Mouse (Mus musculus): ENCODE data around the gene Noxa1. TPM values are rescaled to one million over a fixed set of nuclear protein-coding genes. Genes with fewer than 3 reads are reported as not detected.
A peak's percentile ranks its signal among the peaks of the same experiment; 100 is the strongest.

The Noxa1 gene
- polyA plus RNA-seq (2015; fragmentation: Nextera tagmentation; extraction: Ambion mirVana): 0.52 TPM in 1 of 2 replicates, not detected in the other

- Histone ChIP-seq H3K9ac (replicated peaks) (no peak within 1 kb of the TSS), H3K27me3 (replicated peaks) (peaks cover 7% of the 10 kb centered on the region), H3K4me1 (no peaks in the 10 kb centered on the region), H3K9me3 (replicated peaks) (no peaks in the 10 kb centered on the region), H3K4me3 (replicated peaks) (no peak within 1 kb of the TSS), H3K27ac (replicated peaks) (no peak within 1 kb of the TSS), H3K4me2 (0 out of 2 replicates have a peak within 1 kb of the TSS, but pooled peaks have one; percentile 3), H3K36me3 (no peaks in the 10 kb centered on the region)
- 51% methylated on average over 28 of the region's 28 CpGs for WGBS
- no peak for ATAC-seq (ENCODE audit: low FRiP score)
Measured at GRCm38 (mm10) chr2:25095109-25095850, at the start of gene Noxa1. TSS of gene Noxa1 (minus strand) at chr2:25095149.

GRCm38 (mm10) chr2:25141921-25142320, 47.0 kb upstream of the Noxa1 start:
- Histone ChIP-seq H3K4me2 (no peak overlapping the region), H3K9me3 (replicated peaks) (no peaks in the 10 kb centered on the region), H3K4me3 (replicated peaks) (no peak overlapping the region), H3K36me3 (no peaks in the 10 kb centered on the region), H3K27me3 (replicated peaks) (no peaks in the 10 kb centered on the region), H3K27ac (replicated peaks) (no peak overlapping the region), H3K4me1 (no peaks in the 10 kb centered on the region), H3K9ac (replicated peaks) (no peak overlapping the region)
- ATAC-seq (ENCODE audit: low FRiP score): no peak
- 85% methylated on average over 5 of the region's 5 CpGs for WGBS

DNA sequence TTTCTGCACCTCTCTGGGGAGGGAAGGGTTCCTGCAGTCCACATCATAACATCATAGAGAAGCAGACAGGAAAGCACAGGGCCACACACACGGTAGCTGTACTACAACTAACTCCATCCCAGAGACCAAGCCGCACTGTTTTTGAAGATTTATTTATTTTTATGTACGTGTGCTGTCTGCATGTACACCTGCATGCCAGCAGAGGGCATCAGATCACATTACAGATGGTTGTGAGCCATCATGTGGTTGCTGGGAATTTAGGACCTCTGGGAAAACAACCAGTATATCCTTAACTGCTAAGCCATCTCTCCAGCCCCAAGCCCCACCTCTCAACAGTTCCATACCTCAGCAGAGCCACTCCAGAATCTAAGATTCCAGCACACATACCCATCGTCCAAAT, 46.2 kb upstream of the Noxa1 start:
- 75% methylated on average over 4 of the region's 4 CpGs for WGBS
- H3K9ac ChIP-seq (replicated peaks): no peak overlapping the region
- no peak overlapping the region for H3K4me2 ChIP-seq
- no peaks in the 10 kb centered on the region for H3K27me3 ChIP-seq (replicated peaks)
- H3K27ac ChIP-seq (replicated peaks): no peak overlapping the region
- H3K36me3 ChIP-seq: no peaks in the 10 kb centered on the region
- no peak for ATAC-seq (ENCODE audit: low FRiP score)
- no peaks in the 10 kb centered on the region for H3K4me1 ChIP-seq
- no peaks in the 10 kb centered on the region for H3K9me3 ChIP-seq (replicated peaks)
- no peak overlapping the region for H3K4me3 ChIP-seq (replicated peaks)

DNA sequence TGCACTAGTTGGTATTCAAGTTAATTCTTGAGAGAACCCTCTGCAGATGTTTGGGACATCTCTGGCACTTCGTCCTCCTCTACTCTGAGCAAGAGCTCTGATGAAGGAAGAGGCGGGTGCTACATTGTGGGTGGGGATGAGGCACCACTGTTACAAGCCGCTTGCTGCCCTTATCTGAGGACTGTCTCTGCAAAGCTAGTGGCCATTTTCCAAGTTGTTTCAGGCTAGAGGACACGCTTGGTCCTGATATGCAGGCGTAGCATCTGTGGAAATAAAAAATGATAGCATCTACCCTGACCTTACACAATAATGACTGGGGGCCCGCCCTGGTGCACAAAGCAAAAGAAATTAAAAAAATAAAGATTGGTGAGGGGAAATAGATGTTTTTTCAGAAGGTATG, 42.9 kb upstream of the Noxa1 start:
- Histone ChIP-seq H3K9ac (replicated peaks) (no peak overlapping the region), H3K4me1 (no peaks in the 10 kb centered on the region), H3K4me3 (replicated peaks) (no peak overlapping the region), H3K27ac (replicated peaks) (no peak overlapping the region), H3K27me3 (replicated peaks) (no peaks in the 10 kb centered on the region), H3K9me3 (replicated peaks) (no peaks in the 10 kb centered on the region), H3K36me3 (no peaks in the 10 kb centered on the region), H3K4me2 (no peak overlapping the region)
- 83% methylated on average over 6 of the region's 6 CpGs for WGBS
- no peak for ATAC-seq (ENCODE audit: low FRiP score)

DNA sequence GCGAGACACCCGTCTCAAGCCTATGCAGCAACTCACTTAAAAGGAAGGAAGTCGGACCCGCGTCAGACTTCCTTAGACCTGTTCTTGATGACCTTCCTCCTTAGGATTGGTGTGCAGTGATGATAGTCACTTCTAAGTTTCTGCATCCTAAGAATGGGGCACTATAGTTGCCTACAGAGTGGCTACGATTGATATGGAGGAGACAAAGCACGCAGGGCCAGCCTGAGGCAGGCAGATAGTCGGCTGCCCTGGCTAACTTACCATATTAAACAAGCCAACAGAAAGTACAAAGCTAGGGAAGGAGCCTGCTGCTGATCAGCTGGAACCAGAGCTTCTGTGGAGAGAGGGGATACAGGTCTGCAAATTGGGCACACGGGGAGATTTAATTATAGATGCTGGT, 36.7 kb upstream of the Noxa1 start:
- H3K4me2 ChIP-seq: no peak overlapping the region
- peaks cover 20% of the 10 kb centered on the region for H3K4me1 ChIP-seq
- H3K27me3 ChIP-seq (replicated peaks): no peaks in the 10 kb centered on the region
- ATAC-seq (ENCODE audit: low FRiP score): no peak
- H3K27ac ChIP-seq (replicated peaks): no peak overlapping the region
- no peaks in the 10 kb centered on the region for H3K36me3 ChIP-seq
- H3K4me3 ChIP-seq (replicated peaks): no peak overlapping the region
- H3K9ac ChIP-seq (replicated peaks): no peak overlapping the region
- 82% methylated on average over 9 of the region's 9 CpGs for WGBS
- no peaks in the 10 kb centered on the region for H3K9me3 ChIP-seq (replicated peaks)

GRCm38 (mm10) chr2:25128072-25128471, 33.1 kb upstream of the Noxa1 start:
- 70% methylated on average over 11 of the region's 11 CpGs for WGBS

DNA sequence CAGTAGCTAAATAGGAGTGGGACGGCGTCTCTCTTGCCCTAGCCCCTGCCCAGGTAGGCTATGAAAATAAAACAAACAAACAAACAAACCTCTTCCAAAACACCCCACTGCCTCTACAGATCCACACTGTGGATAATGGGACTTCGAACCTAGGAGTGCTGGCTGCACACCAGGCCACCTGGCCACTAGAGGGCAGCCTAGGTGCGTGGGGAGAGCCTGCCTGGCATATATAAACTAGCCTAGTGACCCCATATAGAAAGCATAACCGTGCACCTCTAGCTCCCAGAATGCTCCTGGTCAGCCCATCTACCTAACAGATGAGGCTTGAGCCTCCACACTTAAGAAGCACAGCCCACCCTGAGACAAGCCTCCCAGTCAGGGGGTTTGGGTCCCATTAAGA, 32.3 kb upstream of the Noxa1 start:
- Histone ChIP-seq H3K4me2 (no peak overlapping the region), H3K4me3 (replicated peaks) (no peak overlapping the region), H3K27ac (replicated peaks) (peak overlapping the region; percentile 76), H3K4me1 (peaks cover 38% of the 10 kb centered on the region), H3K36me3 (no peaks in the 10 kb centered on the region), H3K9me3 (replicated peaks) (no peaks in the 10 kb centered on the region), H3K27me3 (replicated peaks) (no peaks in the 10 kb centered on the region), H3K9ac (replicated peaks) (no peak overlapping the region)
- WGBS: 37% methylated on average over 5 of the region's 5 CpGs
- ATAC-seq (ENCODE audit: low FRiP score): no peak

More at GRCm38 (mm10) chr2:25128072-25128471, 33.1 kb upstream of the Noxa1 start:
- no peak overlapping the region for H3K9ac ChIP-seq (replicated peaks)
- H3K9me3 ChIP-seq (replicated peaks): no peaks in the 10 kb centered on the region
- no peak overlapping the region for H3K4me3 ChIP-seq (replicated peaks)
- H3K27ac ChIP-seq (replicated peaks): 0 out of 2 replicates have a peak overlapping the region, but pooled peaks have one; percentile 6
- H3K36me3 ChIP-seq: no peaks in the 10 kb centered on the region
- ATAC-seq (ENCODE audit: low FRiP score): no peak
- H3K4me2 ChIP-seq: no peak overlapping the region
- no peaks in the 10 kb centered on the region for H3K27me3 ChIP-seq (replicated peaks)
- peaks cover 38% of the 10 kb centered on the region for H3K4me1 ChIP-seq

GRCm38 (mm10) chr2:25126011-25127010, 31.4 kb upstream of the Noxa1 start:
- no peak overlapping the region for H3K4me3 ChIP-seq (replicated peaks)
- ATAC-seq (ENCODE audit: low FRiP score): peak; percentile 87
- peaks cover 38% of the 10 kb centered on the region for H3K4me1 ChIP-seq
- WGBS: 10% methylated on average over 19 of the region's 19 CpGs
- peak overlapping the region; percentile 76 for H3K27ac ChIP-seq (replicated peaks)
- H3K9me3 ChIP-seq (replicated peaks): no peaks in the 10 kb centered on the region
- H3K4me2 ChIP-seq: no peak overlapping the region
- H3K27me3 ChIP-seq (replicated peaks): no peaks in the 10 kb centered on the region
- H3K36me3 ChIP-seq: no peaks in the 10 kb centered on the region
- no peak overlapping the region for H3K9ac ChIP-seq (replicated peaks)

DNA sequence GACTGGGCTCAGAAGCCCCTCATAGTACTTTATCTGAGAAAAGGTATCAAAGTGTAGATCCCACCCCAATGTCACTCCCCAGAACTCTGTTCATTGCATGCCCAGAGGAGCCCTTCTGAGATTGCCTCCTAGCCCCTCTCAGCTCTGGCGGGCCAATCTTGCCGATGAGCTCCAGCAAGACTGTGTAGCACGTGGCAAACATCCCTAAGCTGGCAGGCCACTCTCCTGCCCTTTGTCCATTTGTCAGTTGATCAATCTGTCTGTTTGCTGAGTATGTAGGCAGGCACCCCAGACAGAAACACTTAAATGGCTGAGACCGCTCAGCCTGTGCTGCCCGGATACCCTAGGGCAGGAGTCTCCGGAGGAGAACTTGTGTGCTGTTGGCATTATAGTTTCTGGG, 30.2 kb upstream of the Noxa1 start:
- WGBS: 63% methylated on average over 6 of the region's 6 CpGs
- ATAC-seq (ENCODE audit: low FRiP score): no peak
- no peak overlapping the region for H3K4me2 ChIP-seq
- no peak overlapping the region for H3K4me3 ChIP-seq (replicated peaks)
- peaks cover 38% of the 10 kb centered on the region for H3K4me1 ChIP-seq
- H3K27ac ChIP-seq (replicated peaks): peak overlapping the region; percentile 76
- no peak overlapping the region for H3K9ac ChIP-seq (replicated peaks)
- no peaks in the 10 kb centered on the region for H3K9me3 ChIP-seq (replicated peaks)
- no peaks in the 10 kb centered on the region for H3K36me3 ChIP-seq
- no peaks in the 10 kb centered on the region for H3K27me3 ChIP-seq (replicated peaks)

- no peak for ATAC-seq (ENCODE audit: low FRiP score)
- Histone ChIP-seq H3K36me3 (no peaks in the 10 kb centered on the region), H3K4me1 (peaks cover 38% of the 10 kb centered on the region), H3K9ac (replicated peaks) (no peak overlapping the region), H3K27ac (replicated peaks) (no peak overlapping the region), H3K9me3 (replicated peaks) (no peaks in the 10 kb centered on the region), H3K4me2 (no peak overlapping the region), H3K27me3 (replicated peaks) (no peaks in the 10 kb centered on the region), H3K4me3 (replicated peaks) (no peak overlapping the region)
- 62% methylated on average over 3 of the region's 3 CpGs for WGBS
Measured at GRCm38 (mm10) chr2:25124411-25124810, 29.5 kb upstream of the Noxa1 start.

GRCm38 (mm10) chr2:25123527-25123926, 28.6 kb upstream of the Noxa1 start:
- Histone ChIP-seq H3K9ac (replicated peaks) (no peak overlapping the region), H3K4me3 (replicated peaks) (no peak overlapping the region), H3K36me3 (no peaks in the 10 kb centered on the region), H3K9me3 (replicated peaks) (no peaks in the 10 kb centered on the region), H3K4me1 (peaks cover 35% of the 10 kb centered on the region), H3K4me2 (no peak overlapping the region), H3K27me3 (replicated peaks) (no peaks in the 10 kb centered on the region), H3K27ac (replicated peaks) (no peak overlapping the region)
- 88% methylated on average over 5 of the region's 5 CpGs for whole genome bisulfite sequencing
- ATAC-seq (ENCODE audit: low FRiP score): no peak
